Mouse (Mus musculus) CD4-positive naive resting alpha-beta T cell, adult 76 days (primary cell): ENCODE measurements around the gene Rnpc3. TPM values are rescaled to one million over a fixed set of nuclear protein-coding genes. Genes with fewer than 3 reads are reported as not detected.

ENCODE experiments used
- total RNA-seq: library from RNA; stranded (reverse); gene quantifications from one replicate; pipeline ENCODE4 v1.2.4, GENCODE M21; 2023

Gene Rnpc3
- 81.3 TPM for total RNA-seq

GRCm38 (mm10) chr3:113629606-113630359, at the start of gene Rnpc3:
TSS of gene Rnpc3 (minus strand) at chr3:113630149.

GRCm38 (mm10) chr3:113606599-113606998, 23.4 kb downstream of the Rnpc3 start, which contains the start of gene Amy1:
TSS of gene Amy1 (minus strand) at chr3:113606699.

Other genes with a start within 250 kb of the Rnpc3 start
- not detected for gene Amy2a1, start 97.7 kb downstream of the Rnpc3 start, total RNA-seq
- 3.3 TPM for gene Amy1, start 23.4 kb downstream of the Rnpc3 start, total RNA-seq